Mouse (Mus musculus) midbrain, embryonic 14.5 days (tissue): ENCODE results near the gene Ikzf2. TPM values are rescaled to one million over a fixed set of nuclear protein-coding genes. Genes with fewer than 3 reads are reported as not detected.

Source experiments
- ATAC-seq: fragments of 200-750 bp; cut with Nextera tagmentation; 2 replicates; pipeline ENCODE4 v1.8.0; 2017; ENCODE audit warnings: moderate number of reproducible peaks, moderate library complexity; ENCODE audit not compliant: low FRiP score, low TSS enrichment
- DNase-seq: peaks from one replicate; pipeline ENCODE4 v3.0.0-alpha.2; 2015
- H3K27ac ChIP-seq: fragments of 300-500 bp; sonication (generic); replicated peaks from 2 replicates; pipeline ENCODE4 v1.5.1; 2014; ENCODE audit warnings: mild to moderate bottlenecking, low read depth, low read length, moderate library complexity
- H3K27me3 ChIP-seq: fragments of 300-500 bp; sonication (generic); 2 replicates; pipeline ENCODE4 v1.6.1; 2014; ENCODE audit warnings: low read length, control low read depth, mixed read lengths; ENCODE audit not compliant: control insufficient read depth, insufficient read depth
- H3K36me3 ChIP-seq: fragments of 300-500 bp; sonication (generic); 2 replicates; pipeline ENCODE4 v1.6.1; 2014; ENCODE audit warnings: low read length, control low read depth; ENCODE audit not compliant: control insufficient read depth, insufficient read depth
- H3K4me1 ChIP-seq: fragments of 300-500 bp; sonication (generic); 2 replicates; pipeline ENCODE4 v1.6.1; 2014; ENCODE audit warnings: mild to moderate bottlenecking, antibody characterized with exemption, low read length, control low read depth; ENCODE audit not compliant: control insufficient read depth, insufficient read depth
- H3K4me2 ChIP-seq: fragments of 300-500 bp; sonication (generic); 2 replicates; pipeline ENCODE4 v1.6.1; 2014; ENCODE audit warnings: mild to moderate bottlenecking, low read length, moderate library complexity
- H3K4me3 ChIP-seq: fragments of 300-500 bp; sonication (generic); replicated peaks from 2 replicates; pipeline ENCODE4 v1.5.1; 2014; ENCODE audit warnings: low read depth, low read length
- H3K9ac ChIP-seq: fragments of 300-500 bp; sonication (generic); replicated peaks from 2 replicates; pipeline ENCODE4 v1.6.1; 2014; ENCODE audit warnings: mild to moderate bottlenecking, low read length, moderate library complexity
- H3K9me3 ChIP-seq: fragments of 300-500 bp; sonication (generic); 2 replicates; pipeline ENCODE4 v1.6.1; 2016; ENCODE audit warnings: low read length, control low read depth, mixed read lengths; ENCODE audit not compliant: control insufficient read depth
- WGBS: fragments of 180-500 bp; shearing (Covaris S2); extraction: QIAGEN DNeasy Blood & Tissue Kit; methylation state at CpG from one replicate; pipeline ENCODE4 v1.1.7; 2014; 5-methylcytosine and 5-hydroxymethylcytosine counted together
- polyA plus RNA-seq: library from polyadenylated mRNA; unstranded; fragments of >200 nt; fragmentation: Nextera tagmentation; extraction: Ambion mirVana; gene quantifications from 2 replicates; pipeline ENCODE4 v1.2.1, GENCODE M21; 2014

Ikzf2 gene
- polyA plus RNA-seq: 4.5 TPM in 2 replicates

- H3K27ac ChIP-seq: peak within 1 kb of the TSS; percentile 87
- no peaks in the 10 kb centered on the region for H3K9me3 ChIP-seq
- peak; percentile 95 for ATAC-seq
- H3K36me3 ChIP-seq: no peaks in the 10 kb centered on the region
- H3K27me3 ChIP-seq: no peaks in the 10 kb centered on the region
- H3K4me1 ChIP-seq: 0 out of 2 replicates have a peak, but pooled peaks cover 7% of the 10 kb centered on the region
- WGBS: under 1% methylated on average over 62 of the region's 105 CpGs
- peak; percentile 95 for DNase-seq
- H3K9ac ChIP-seq: peak within 1 kb of the TSS; percentile 66
- peak within 1 kb of the TSS; percentile 83 for H3K4me2 ChIP-seq
- H3K4me3 ChIP-seq: peak within 1 kb of the TSS; percentile 66
Observed at GRCm38 (mm10) chr1:69687076-69687991, at the start of gene Ikzf2. Gene Ikzf2, minus strand, starts transcription at chr1:69687245.

GRCm38 (mm10) chr1:69729729-69730128 lies 42.7 kb upstream of the Ikzf2 start:
- ATAC-seq (no peak), DNase-seq (no peak)
- Histone ChIP-seq H3K9ac (no peak overlapping the region), H3K4me1 (peaks cover 5% of the 10 kb centered on the region; the same call in 1 of the 2 replicates), H3K4me2 (no peak overlapping the region), H3K27me3 (no peaks in the 10 kb centered on the region), H3K4me3 (no peak overlapping the region), H3K36me3 (no peaks in the 10 kb centered on the region), H3K27ac (no peak overlapping the region), H3K9me3 (no peaks in the 10 kb centered on the region)
- WGBS: 52% methylated on average over 1 of the region's 1 CpGs

DNA sequence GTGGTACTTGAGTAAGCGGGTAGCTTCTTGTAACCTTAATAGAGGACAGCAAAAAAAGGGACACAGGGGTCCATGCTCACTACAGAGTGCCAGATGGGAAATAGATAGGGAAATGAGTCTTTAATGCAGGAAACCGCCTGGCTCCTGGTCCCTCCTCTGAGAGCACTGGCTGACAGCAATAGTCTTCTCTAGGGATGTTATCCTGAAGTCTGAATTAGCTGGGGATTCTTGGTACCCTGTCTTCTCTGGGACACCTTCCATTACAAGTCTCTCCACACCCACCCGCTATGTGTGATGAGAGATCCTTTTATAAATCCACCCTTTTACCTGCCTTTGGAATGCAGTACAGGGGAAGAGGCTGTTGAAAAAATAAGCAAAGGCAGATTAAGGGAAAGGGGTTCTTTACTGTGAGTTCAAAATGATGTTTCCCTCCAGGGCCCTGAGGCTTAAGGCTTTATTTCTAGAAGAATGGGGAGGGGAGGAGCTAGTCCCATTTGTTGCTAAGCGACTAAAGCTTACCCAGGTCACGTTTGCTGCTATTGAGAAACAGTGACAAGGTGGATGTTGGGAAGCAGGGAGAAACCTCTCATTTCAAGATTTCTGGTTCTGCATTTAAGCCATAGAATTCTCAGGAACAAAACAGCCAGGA lies 42.1 kb upstream of the Ikzf2 start:
- peak overlapping the region; percentile 55 for H3K27ac ChIP-seq

DNA sequence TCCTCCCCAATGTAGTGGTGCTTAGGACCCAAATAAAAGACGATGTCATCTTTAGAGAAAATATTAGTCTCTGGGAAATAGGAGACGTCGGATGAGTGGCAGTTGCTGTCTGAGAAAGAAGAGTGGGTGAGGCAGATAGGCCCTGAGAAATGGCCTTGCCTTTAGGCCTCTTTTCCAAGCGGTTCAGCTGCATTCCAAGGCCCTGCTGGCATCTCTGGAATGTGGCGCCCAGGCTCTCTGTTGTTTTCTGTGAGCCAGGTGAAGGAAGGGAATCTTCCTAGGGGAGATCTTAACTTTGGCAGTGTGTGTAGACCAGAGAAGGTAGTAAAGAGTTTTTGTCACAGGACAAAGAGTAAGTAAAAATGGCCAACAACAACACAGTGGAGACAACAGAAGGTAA lies 40.9 kb upstream of the Ikzf2 start:
- Histone ChIP-seq H3K27me3 (no peaks in the 10 kb centered on the region), H3K9me3 (no peaks in the 10 kb centered on the region), H3K9ac (no peak overlapping the region), H3K4me1 (peaks cover 5% of the 10 kb centered on the region; the same call in 1 of the 2 replicates), H3K4me2 (no peak overlapping the region), H3K27ac (no peak overlapping the region), H3K4me3 (no peak overlapping the region), H3K36me3 (no peaks in the 10 kb centered on the region)
- DNase-seq (no peak), ATAC-seq (no peak)
- 55% methylated on average over 5 of the region's 5 CpGs for WGBS

More for the DNA sequence above, 42.1 kb upstream of the Ikzf2 start:
- Histone ChIP-seq H3K9me3 (no peaks in the 10 kb centered on the region), H3K9ac (no peak overlapping the region), H3K4me1 (peaks cover 5% of the 10 kb centered on the region; the same call in 1 of the 2 replicates), H3K4me2 (no peak overlapping the region; the same call in 1 of the 2 replicates), H3K36me3 (no peaks in the 10 kb centered on the region), H3K4me3 (no peak overlapping the region), H3K27me3 (no peaks in the 10 kb centered on the region)
- 9% methylated on average over 5 of the region's 5 CpGs for WGBS
- ATAC-seq: peak; percentile 70; the same call in 1 of the 2 replicates
- peak; percentile 80 for DNase-seq

DNA sequence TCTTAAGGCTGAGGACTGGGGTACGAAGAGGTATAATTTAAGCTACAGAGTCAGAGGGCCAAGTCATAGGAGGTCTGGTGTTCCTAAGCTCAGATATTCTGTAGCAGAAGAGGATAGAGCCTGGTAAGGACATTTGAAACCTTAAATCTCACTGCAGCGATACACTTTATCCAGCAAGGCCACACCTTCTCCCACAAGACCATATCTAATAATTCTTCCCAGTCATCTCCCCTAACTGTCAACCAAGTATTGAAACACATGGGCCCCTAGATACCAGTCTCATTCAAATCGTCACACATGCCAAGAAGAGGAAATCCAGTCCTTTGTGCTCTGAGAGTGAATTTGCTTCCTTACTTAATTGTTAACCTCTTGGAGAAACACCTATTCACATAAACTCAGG lies 30.1 kb upstream of the Ikzf2 start:
- no peak overlapping the region for H3K4me3 ChIP-seq
- H3K4me1 ChIP-seq: no peaks in the 10 kb centered on the region
- H3K9ac ChIP-seq: no peak overlapping the region
- WGBS: 85% methylated on average over 3 of the region's 3 CpGs
- DNase-seq: no peak
- no peaks in the 10 kb centered on the region for H3K27me3 ChIP-seq
- no peaks in the 10 kb centered on the region for H3K36me3 ChIP-seq
- H3K4me2 ChIP-seq: no peak overlapping the region
- no peaks in the 10 kb centered on the region for H3K9me3 ChIP-seq
- no peak overlapping the region for H3K27ac ChIP-seq
- ATAC-seq: no peak

DNA sequence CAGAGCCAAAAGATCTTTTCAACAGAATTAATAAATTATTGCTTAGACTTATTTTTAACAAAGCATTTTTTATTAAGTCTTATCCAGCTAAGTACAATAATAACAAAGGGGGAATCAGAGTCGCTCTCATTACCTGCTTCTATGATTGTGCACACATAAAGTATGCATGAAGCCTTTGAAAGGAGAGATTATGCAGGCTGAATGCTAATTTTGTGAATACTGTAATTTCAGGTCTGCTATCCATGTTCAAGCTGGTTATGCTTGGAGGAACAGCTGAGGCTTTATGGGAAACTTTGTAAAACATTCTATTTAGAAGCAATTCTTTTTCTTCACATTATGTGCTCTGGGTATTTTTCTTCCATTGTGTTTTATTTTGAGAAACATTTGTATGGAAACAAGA lies 21.5 kb upstream of the Ikzf2 start:
- Histone ChIP-seq H3K27me3 (no peaks in the 10 kb centered on the region), H3K9me3 (no peaks in the 10 kb centered on the region), H3K4me2 (no peak overlapping the region), H3K36me3 (no peaks in the 10 kb centered on the region), H3K9ac (no peak overlapping the region), H3K27ac (no peak overlapping the region), H3K4me3 (no peak overlapping the region), H3K4me1 (no peaks in the 10 kb centered on the region)
- DNase-seq (peak; percentile 63), ATAC-seq (no peak)
- 49% methylated on average over 1 of the region's 1 CpGs for WGBS

GRCm38 (mm10) chr1:69703506-69704156 lies 16.6 kb upstream of the Ikzf2 start:
- 93% methylated on average over 3 of the region's 3 CpGs for WGBS

GRCm38 (mm10) chr1:69691946-69692345 lies 4.9 kb upstream of the Ikzf2 start:
- Histone ChIP-seq H3K4me3 (no peak overlapping the region), H3K36me3 (no peaks in the 10 kb centered on the region), H3K9me3 (no peaks in the 10 kb centered on the region), H3K27ac (no peak overlapping the region), H3K9ac (no peak overlapping the region), H3K4me2 (no peak overlapping the region), H3K27me3 (no peaks in the 10 kb centered on the region), H3K4me1 (no peaks in the 10 kb centered on the region)
- ATAC-seq (no peak), DNase-seq (no peak)
- WGBS: 84% methylated on average over 6 of the region's 6 CpGs

More at GRCm38 (mm10) chr1:69703506-69704156, 16.6 kb upstream of the Ikzf2 start:
- no peaks in the 10 kb centered on the region for H3K27me3 ChIP-seq
- DNase-seq (no peak), ATAC-seq (no peak)
- no peak overlapping the region for H3K9ac ChIP-seq
- H3K4me2 ChIP-seq: no peak overlapping the region
- H3K9me3 ChIP-seq: no peaks in the 10 kb centered on the region
- no peak overlapping the region for H3K27ac ChIP-seq
- no peaks in the 10 kb centered on the region for H3K4me1 ChIP-seq
- no peaks in the 10 kb centered on the region for H3K36me3 ChIP-seq
- H3K4me3 ChIP-seq: no peak overlapping the region
